Comparison of ENCODE assay signal across 24 mouse cellular contexts in genomic region chr17:86744943-86745342, GRCm38 (mm10). TPM values are rescaled to one million over a fixed set of nuclear protein-coding genes. Genes with fewer than 3 reads are reported as not detected.
DNase-seq lines count a peak whose midpoint lies in the region; ATAC-seq and TF ChIP-seq lines count a peak whose summit lies in the region.
"Had no signal": no experiment of that assay in that cellular context is flagged by ENCODE, and none has a peak within 500 bp of the region (broad histone marks: within the 10 kb centered on the region; RNA-seq: fewer than 3 reads in every experiment).

No protein-coding gene starts in this region.

- no peak overlapping the region for H3K4me2 ChIP-seq in heart, embryonic 11.5 days
- H3K4me2 ChIP-seq in heart, embryonic 12.5 days: no peak overlapping the region
- H3K4me2 ChIP-seq in liver, embryonic 12.5 days: no peak overlapping the region
- H3K4me2 ChIP-seq: embryonic facial prominence, embryonic 12.5 days; hindbrain, embryonic 13.5 days; midbrain, embryonic 12.5 days; neural tube, embryonic 15.5 days; stomach, embryonic 15.5 days had no signal

- no peak for TF ChIP-seq CTCF in liver, adult 2 months (IDR thresholded peaks at IDR 0.05; ENCODE audit: low read depth, low read length)
- no peak for TF ChIP-seq CTCF in ES-Bruce4 (IDR thresholded peaks at IDR 0.05; ENCODE audit: low read depth, low read length)

- H3K4me1 ChIP-seq in heart, embryonic 11.5 days (ENCODE audit: control insufficient read depth, insufficient read depth, low read length): peaks cover 10% of the 10 kb centered on the region
- H3K4me1 ChIP-seq in heart, embryonic 12.5 days (replicated peaks): peaks cover 13% of the 10 kb centered on the region
- peaks cover 1% of the 10 kb centered on the region; the same call in 1 of the 2 replicates for H3K4me1 ChIP-seq in liver, adult 2 months (ENCODE audit: control insufficient read depth, insufficient read depth, low read length)
- H3K4me1 ChIP-seq in liver, embryonic 12.5 days: no peaks in the 10 kb centered on the region
- H3K4me1 ChIP-seq in ES-Bruce4 (ENCODE audit: control insufficient read depth, insufficient read depth, low read length): peaks cover 4% of the 10 kb centered on the region
- peaks cover 12 to 20% of the 10 kb centered on the region in 2 experiments for H3K4me1 ChIP-seq in ES-E14 (ENCODE audit: control insufficient read depth in 2 of 2, insufficient read depth in 2 of 2, low read length in 2 of 2, poor library complexity in 1 of 2)
- no peaks in the 10 kb centered on the region; the same call in 1 of the 2 replicates for H3K4me1 ChIP-seq in midbrain, embryonic 10.5 days
- H3K4me1 ChIP-seq: embryonic facial prominence, embryonic 12.5 days; hindbrain, embryonic 13.5 days; midbrain, embryonic 12.5 days; neural tube, embryonic 15.5 days; stomach, embryonic 15.5 days had no signal

- DNase-seq in liver, adult 2 months (ENCODE audit: extremely low read depth, low read depth, low spot score): no peak
- no peak for DNase-seq in ES-E14 (ENCODE audit: low read depth, low spot score)
- DNase-seq in midbrain, embryonic 10.5 days (ENCODE audit: low spot score): no peak
- DNase-seq in frontal cortex, postnatal 10 days (ENCODE audit: low spot score in 2 of 2): no peak
- DNase-seq: adrenal gland, postnatal 10 days; cerebellum, adult 2 months; cerebellum, postnatal 25 days; heart, postnatal 36 days; left cerebral cortex, postnatal 4 days; liver; liver, postnatal 0 days; right cerebral cortex, adult 18-20 months; right cerebral cortex, postnatal 4 days; thymus, postnatal 25 days had no signal

- H3K4me3 ChIP-seq in heart, embryonic 11.5 days (ENCODE audit: low read depth, low read length): no peak overlapping the region
- no peak overlapping the region for H3K4me3 ChIP-seq in heart, embryonic 12.5 days
- H3K4me3 ChIP-seq in liver, adult 2 months (ENCODE audit: insufficient read depth, low read depth, low read length): no peak overlapping the region
- H3K4me3 ChIP-seq in liver, embryonic 12.5 days: no peak overlapping the region
- H3K4me3 ChIP-seq in ES-Bruce4 (ENCODE audit: low read depth, low read length) (no peak overlapping the region), ES-E14 (ENCODE audit: insufficient read depth in 1 of 2, low read depth in 1 of 2, low read length in 2 of 2, poor library complexity in 1 of 2, severe bottlenecking in 1 of 2) (no peak overlapping the region)
- H3K4me3 ChIP-seq in midbrain, embryonic 10.5 days: no peak overlapping the region
- H3K4me3 ChIP-seq: embryonic facial prominence, embryonic 12.5 days; hindbrain, embryonic 13.5 days; midbrain, embryonic 12.5 days; neural tube, embryonic 15.5 days; stomach, embryonic 15.5 days had no signal

- no peak for TF ChIP-seq POLR2A in liver, adult 2 months (IDR thresholded peaks at IDR 0.05; ENCODE audit: extremely low read depth, insufficient read depth, low read length)
- no peak for TF ChIP-seq POLR2A in ES-Bruce4 (IDR thresholded peaks at IDR 0.05; ENCODE audit: insufficient read depth, low read length)

- no peak for ATAC-seq in heart, embryonic 11.5 days (replicated peaks; ENCODE audit: insufficient number of reproducible peaks, low FRiP score, low TSS enrichment)
- ATAC-seq in heart, embryonic 12.5 days (ENCODE audit: insufficient number of reproducible peaks, low FRiP score): no peak
- ATAC-seq in liver, embryonic 12.5 days: no peak
- ATAC-seq: liver, postnatal 0 days had no signal

- H3K9me3 ChIP-seq in heart, embryonic 11.5 days (replicated peaks; ENCODE audit: control insufficient read depth, low read length): no peaks in the 10 kb centered on the region
- H3K9me3 ChIP-seq in heart, embryonic 12.5 days (replicated peaks): no peaks in the 10 kb centered on the region
- H3K9me3 ChIP-seq in liver, embryonic 12.5 days (replicated peaks): no peaks in the 10 kb centered on the region
- H3K9me3 ChIP-seq in ES-Bruce4 (replicated peaks; ENCODE audit: control insufficient read depth, insufficient read depth, low read length, poor library complexity, severe bottlenecking) (no peaks in the 10 kb centered on the region), ES-E14 (ENCODE audit: control insufficient read depth, insufficient read depth, low read depth, low read length) (no peaks in the 10 kb centered on the region)
- no peaks in the 10 kb centered on the region for H3K9me3 ChIP-seq in midbrain, embryonic 10.5 days (replicated peaks)
- H3K9me3 ChIP-seq: embryonic facial prominence, embryonic 12.5 days; hindbrain, embryonic 13.5 days; midbrain, embryonic 12.5 days; neural tube, embryonic 15.5 days; stomach, embryonic 15.5 days had no signal

- no peak overlapping the region for H3K9ac ChIP-seq in heart, embryonic 11.5 days (ENCODE audit: low read depth, low read length)
- no peak overlapping the region for H3K9ac ChIP-seq in heart, embryonic 12.5 days
- no peak overlapping the region for H3K9ac ChIP-seq in liver, adult 2 months (ENCODE audit: low read depth, low read length)
- no peak overlapping the region for H3K9ac ChIP-seq in liver, embryonic 12.5 days
- H3K9ac ChIP-seq in ES-Bruce4 (ENCODE audit: low read depth, poor library complexity, severe bottlenecking): peak overlapping the region; percentile 23
- H3K9ac ChIP-seq in ES-E14 (ENCODE audit: insufficient read depth, low read depth, low read length, poor library complexity, severe bottlenecking): no peak overlapping the region
- H3K9ac ChIP-seq: embryonic facial prominence, embryonic 12.5 days; hindbrain, embryonic 13.5 days; liver, postnatal 0 days; midbrain, embryonic 12.5 days; neural tube, embryonic 15.5 days; stomach, embryonic 15.5 days had no signal

- in situ Hi-C loops in ES-E14 (cut with MboI; ENCODE audit: low sequenced_read_pairs in 2 of 2, unreplicated experiment in 2 of 2): no loop called here

- peak overlapping the region; percentile 22; the same call in 1 of the 2 replicates for H3K27ac ChIP-seq in heart, embryonic 11.5 days (ENCODE audit: low read depth, low read length)
- no peak overlapping the region for H3K27ac ChIP-seq in heart, embryonic 12.5 days (ENCODE audit: poor library complexity, severe bottlenecking)
- H3K27ac ChIP-seq in liver, adult 2 months (replicated peaks; ENCODE audit: insufficient read depth, low read depth, low read length): 0 out of 2 replicates have a peak overlapping the region, but pooled peaks have one; percentile 31
- H3K27ac ChIP-seq in liver, embryonic 12.5 days: no peak overlapping the region
- peak overlapping the region; percentile 55 for H3K27ac ChIP-seq in ES-Bruce4 (ENCODE audit: insufficient read depth, low read length)
- peak overlapping the region; percentile 0; the same call in 1 of the 2 replicates for H3K27ac ChIP-seq in ES-E14 (ENCODE audit: insufficient read depth, low read depth, low read length, poor library complexity, severe bottlenecking)
- no peak overlapping the region for H3K27ac ChIP-seq in midbrain, embryonic 10.5 days (replicated peaks)
- H3K27ac ChIP-seq: embryonic facial prominence, embryonic 12.5 days; hindbrain, embryonic 13.5 days; midbrain, embryonic 12.5 days; neural tube, embryonic 15.5 days; stomach, embryonic 15.5 days had no signal

- TF ChIP-seq EP300 in ES-Bruce4 (IDR thresholded peaks at IDR 0.05; ENCODE audit: insufficient read depth, low read depth, low read length): no peak

- no peaks in the 10 kb centered on the region for H3K27me3 ChIP-seq in heart, embryonic 11.5 days (ENCODE audit: control insufficient read depth, insufficient read depth, low read length)
- H3K27me3 ChIP-seq in heart, embryonic 12.5 days (replicated peaks): peaks cover 3% of the 10 kb centered on the region; the same call in 1 of the 2 replicates
- H3K27me3 ChIP-seq in liver, adult 2 months (ENCODE audit: control insufficient read depth, insufficient read depth, low read length): no peaks in the 10 kb centered on the region
- H3K27me3 ChIP-seq in liver, embryonic 12.5 days (replicated peaks): peaks cover 9% of the 10 kb centered on the region; the same call in 1 of the 2 replicates
- H3K27me3 ChIP-seq in ES-Bruce4 (ENCODE audit: control insufficient read depth, insufficient read depth, low read length, poor library complexity, severe bottlenecking): no peaks in the 10 kb centered on the region
- 0 out of 2 replicates have a peak, but pooled peaks cover 14% of the 10 kb centered on the region for H3K27me3 ChIP-seq in midbrain, embryonic 10.5 days (ENCODE audit: low read depth, poor library complexity, severe bottlenecking)
- H3K27me3 ChIP-seq: embryonic facial prominence, embryonic 12.5 days; neural tube, embryonic 15.5 days; stomach, embryonic 15.5 days had no signal

- H3K36me3 ChIP-seq in heart, embryonic 11.5 days (ENCODE audit: control insufficient read depth, insufficient read depth, low read length): no peaks in the 10 kb centered on the region
- no peaks in the 10 kb centered on the region for H3K36me3 ChIP-seq in heart, embryonic 12.5 days
- H3K36me3 ChIP-seq in liver, adult 2 months (ENCODE audit: control insufficient read depth, insufficient read depth, low read length): no peaks in the 10 kb centered on the region
- no peaks in the 10 kb centered on the region for H3K36me3 ChIP-seq in liver, embryonic 12.5 days
- H3K36me3 ChIP-seq in ES-Bruce4 (ENCODE audit: control insufficient read depth, insufficient read depth, low read length, poor library complexity, severe bottlenecking) (no peaks in the 10 kb centered on the region), ES-E14 (ENCODE audit: control insufficient read depth, insufficient read depth, low read length, poor library complexity, severe bottlenecking) (no peaks in the 10 kb centered on the region)
- no peaks in the 10 kb centered on the region for H3K36me3 ChIP-seq in midbrain, embryonic 10.5 days
- H3K36me3 ChIP-seq: embryonic facial prominence, embryonic 12.5 days; hindbrain, embryonic 13.5 days; midbrain, embryonic 12.5 days; neural tube, embryonic 15.5 days; stomach, embryonic 15.5 days had no signal

- H3K79me2 ChIP-seq in liver, adult 2 months (ENCODE audit: control insufficient read depth, insufficient read depth, low read length): no peaks in the 10 kb centered on the region

- WGBS in heart, embryonic 11.5 days (ENCODE audit: insufficient replicate concordance): 34% methylated on average over 6 of the region's 6 CpGs
- 37% methylated on average over 6 of the region's 6 CpGs for WGBS in heart, embryonic 12.5 days
- 67% methylated on average over 6 of the region's 6 CpGs for WGBS in liver, adult 2 months
- WGBS in liver, embryonic 12.5 days (ENCODE audit: insufficient replicate concordance): 41% methylated on average over 6 of the region's 6 CpGs
- 26% methylated on average over 6 of the region's 6 CpGs for WGBS in midbrain, embryonic 10.5 days

RNA-seq across cellular contexts. Expression of gene Epas1, which starts 8.6 kb away (rescaled TPM):
- polyA plus RNA-seq in heart, embryonic 11.5 days (2014; fragmentation: Nextera tagmentation; extraction: Ambion mirVana): 11.5 and 14.8 TPM in 2 replicates
- 7.2 and 9.6 TPM in 2 replicates for polyA plus RNA-seq in heart, embryonic 12.5 days (2016; fragmentation: Nextera tagmentation; extraction: Ambion mirVana)
- 41.3 and 59.0 TPM in 2 replicates for total RNA-seq in liver, adult 2 months (2014; rRNA removed)
- 34.8 and 39.4 TPM in 2 replicates for polyA plus RNA-seq in liver, adult 2 months (2012; rRNA removed)
- polyA plus RNA-seq in liver, embryonic 12.5 days (2016; fragmentation: Nextera tagmentation; extraction: Ambion mirVana): 1.3 and 1.9 TPM in 2 replicates
- polyA plus RNA-seq in ES-Bruce4 (2011; ENCODE audit: insufficient read depth, insufficient read length, low read depth, missing spikeins): 5.9 and 7.0 TPM in 2 replicates
- 9.5 and 9.6 TPM in 2 replicates for total RNA-seq in ES-E14 (2012; rRNA removed)
- 2.0 and 3.0 TPM in 2 replicates for polyA plus RNA-seq in midbrain, embryonic 10.5 days (2016; fragmentation: Nextera tagmentation; extraction: Ambion mirVana)
- total RNA-seq: megakaryocyte progenitor cell, adult 5-6 weeks had no signal

Comparison
In these comparisons a context has a peak if more than half of its experiments do, and no peak if none do; other contexts are left out.
1. H3K27ac ChIP-seq: peak in heart, embryonic 11.5 days (single experiment), liver, adult 2 months (single experiment), ES-Bruce4 (single experiment) and ES-E14 (single experiment); none in heart, embryonic 12.5 days (single experiment), liver, embryonic 12.5 days (single experiment) and midbrain, embryonic 10.5 days (single experiment).